Mouse (Mus musculus) liver, adult 2 months (tissue): Measurements from ENCODE around the gene Mybpc2. TPM values are rescaled to one million over a fixed set of nuclear protein-coding genes. Genes with fewer than 3 reads are reported as not detected.
A peak's percentile ranks its signal among the peaks of the same experiment; 100 is the strongest.

ENCODE experiments used
- DNase-seq: peaks from one replicate; pipeline ENCODE4 v3.0.0-alpha.2; 2011; ENCODE audit warnings: low read depth, low spot score; ENCODE audit errors: extremely low read depth
- H3K27ac ChIP-seq: fragments of 200-500 bp; replicated peaks from 2 replicates; pipeline ENCODE4 v1.5.1; 2012; ENCODE audit warnings: low read depth, mild to moderate bottlenecking, control low read depth, inconsistent platforms, low read length; ENCODE audit not compliant: insufficient read depth
- H3K27me3 ChIP-seq: fragments of 200-500 bp; 2 replicates; pipeline ENCODE4 v1.6.1; 2012; ENCODE audit warnings: mild to moderate bottlenecking, moderate library complexity, low read length, inconsistent platforms; ENCODE audit not compliant: control insufficient read depth, insufficient read depth
- H3K36me3 ChIP-seq: fragments of 200-500 bp; 2 replicates; pipeline ENCODE4 v1.6.1; 2012; ENCODE audit warnings: low read length, inconsistent platforms; ENCODE audit not compliant: control insufficient read depth, insufficient read depth
- H3K4me1 ChIP-seq: fragments of 200-500 bp; 2 replicates; pipeline ENCODE4 v1.6.1; 2011; ENCODE audit warnings: low read length; ENCODE audit not compliant: control insufficient read depth, insufficient read depth
- H3K4me3 ChIP-seq: fragments of 200-500 bp; 2 replicates; pipeline ENCODE4 v1.5.1; 2011; ENCODE audit warnings: low read depth, mild to moderate bottlenecking, control low read depth, low read length, moderate library complexity; ENCODE audit not compliant: insufficient read depth
- H3K79me2 ChIP-seq: fragments of 200-500 bp; 2 replicates; pipeline ENCODE4 v1.6.1; 2012; ENCODE audit warnings: inconsistent platforms, mild to moderate bottlenecking, low read length, moderate library complexity; ENCODE audit not compliant: control insufficient read depth, insufficient read depth
- H3K9ac ChIP-seq: fragments of 200-500 bp; 2 replicates; pipeline ENCODE4 v1.6.1; 2012; ENCODE audit warnings: low read depth, mild to moderate bottlenecking, control low read depth, inconsistent platforms, low read length
- CTCF ChIP-seq: fragments of 200-500 bp; IDR thresholded peaks from 2 replicates; pipeline ENCODE4 v1.5.1; 2011; ENCODE audit warnings: low read depth, low read length, control low read depth
- POLR2A ChIP-seq: fragments of 200-500 bp; IDR thresholded peaks from 2 replicates; pipeline ENCODE4 v1.6.1; 2011; ENCODE audit warnings: low read length, control low read depth; ENCODE audit not compliant: insufficient read depth; ENCODE audit errors: extremely low read depth
- WGBS: fragments of 180-500 bp; shearing (Covaris S2); methylation state at CpG from one replicate; pipeline ENCODE4 v1.1.7; 2018; 5-methylcytosine and 5-hydroxymethylcytosine counted together
- polyA plus RNA-seq: library from polyadenylated mRNA; depleted of rRNA; stranded (reverse); fragments of >200 nt; gene quantifications from 2 replicates; pipeline ENCODE4 v1.2.3, GENCODE M21; 2012
- total RNA-seq: library from RNA; depleted of rRNA; stranded (reverse); fragments of >200 nt; gene quantifications from 2 replicates; pipeline ENCODE4 v1.2.3, GENCODE M21; 2014

Gene Mybpc2
- total and polyA plus RNA-seq, 2 experiments, result 0.55 TPM; not detected in 1

- DNase-seq, result no peak
- TF ChIP-seq CTCF, result no peak
- no peak for TF ChIP-seq POLR2A
- WGBS, result 83% methylated on average over 4 of the region's 4 CpGs
- Histone ChIP-seq H3K27me3 (no peaks in the 10 kb centered on the region), H3K79me2 (no peaks in the 10 kb centered on the region), H3K36me3 (no peaks in the 10 kb centered on the region), H3K4me3 (no peak within 1 kb of the TSS), H3K27ac (no peak within 1 kb of the TSS), H3K4me1 (no peaks in the 10 kb centered on the region), H3K9ac (no peak within 1 kb of the TSS)
Observed at GRCm38 (mm10) chr7:44531946-44532732, 7.7 kb upstream of the Mybpc2 start, which contains the start of gene Spib. Gene Spib, minus strand, starts transcription at chr7:44532071.

- H3K36me3 ChIP-seq, result no peaks in the 10 kb centered on the region
- TF ChIP-seq POLR2A (no peak), CTCF (no peak)
- H3K27ac ChIP-seq, result no peak overlapping the region
- H3K4me1 ChIP-seq, result no peaks in the 10 kb centered on the region
- DNase-seq, result no peak
- no peak overlapping the region for H3K4me3 ChIP-seq
- H3K9ac ChIP-seq, result no peak overlapping the region
- 60% methylated on average over 5 of the region's 5 CpGs for whole genome bisulfite sequencing
- H3K79me2 ChIP-seq, result no peaks in the 10 kb centered on the region
- no peaks in the 10 kb centered on the region for H3K27me3 ChIP-seq
Observed at GRCm38 (mm10) chr7:44531207-44531606, 6.8 kb upstream of the Mybpc2 start.

GRCm38 (mm10) chr7:44530507-44530906 is 6.1 kb upstream of the Mybpc2 start:
- no peak for DNase-seq
- WGBS, result 78% methylated on average over 3 of the region's 3 CpGs
- H3K9ac ChIP-seq, result no peak overlapping the region
- H3K4me3 ChIP-seq, result no peak overlapping the region
- H3K27ac ChIP-seq, result no peak overlapping the region
- H3K79me2 ChIP-seq, result no peaks in the 10 kb centered on the region
- H3K36me3 ChIP-seq, result no peaks in the 10 kb centered on the region
- no peaks in the 10 kb centered on the region for H3K4me1 ChIP-seq
- no peak for TF ChIP-seq CTCF
- no peak for TF ChIP-seq POLR2A
- H3K27me3 ChIP-seq, result no peaks in the 10 kb centered on the region

DNA sequence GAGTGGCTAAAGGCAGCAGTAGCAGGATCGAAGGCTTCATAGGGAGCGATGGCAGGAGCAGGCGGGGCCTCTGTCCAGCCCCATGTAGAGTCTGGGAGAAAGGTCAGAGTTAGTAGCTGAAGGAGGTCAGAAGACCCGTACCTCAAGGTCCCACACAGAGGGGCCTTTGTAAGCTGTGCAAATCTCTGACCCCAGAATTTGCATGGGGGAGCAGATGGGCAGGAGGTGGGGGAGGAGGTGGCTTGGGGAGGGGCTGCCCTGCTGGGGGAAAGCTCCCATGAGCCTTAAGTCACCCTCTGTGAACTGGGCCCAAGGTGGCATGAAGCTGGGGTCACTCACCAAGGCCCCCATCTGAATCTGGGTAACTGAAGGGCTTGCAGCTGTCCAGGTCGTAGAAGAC is 5.1 kb upstream of the Mybpc2 start:
- 76% methylated on average over 5 of the region's 5 CpGs for WGBS
- no peaks in the 10 kb centered on the region for H3K36me3 ChIP-seq
- TF ChIP-seq CTCF (no peak), POLR2A (no peak)
- H3K4me1 ChIP-seq, result no peaks in the 10 kb centered on the region
- no peaks in the 10 kb centered on the region for H3K79me2 ChIP-seq
- H3K27ac ChIP-seq, result no peak overlapping the region
- no peak overlapping the region for H3K4me3 ChIP-seq
- no peak overlapping the region for H3K9ac ChIP-seq
- no peak for DNase-seq
- H3K27me3 ChIP-seq, result 0 out of 2 replicates have a peak, but pooled peaks cover 3% of the 10 kb centered on the region

DNA sequence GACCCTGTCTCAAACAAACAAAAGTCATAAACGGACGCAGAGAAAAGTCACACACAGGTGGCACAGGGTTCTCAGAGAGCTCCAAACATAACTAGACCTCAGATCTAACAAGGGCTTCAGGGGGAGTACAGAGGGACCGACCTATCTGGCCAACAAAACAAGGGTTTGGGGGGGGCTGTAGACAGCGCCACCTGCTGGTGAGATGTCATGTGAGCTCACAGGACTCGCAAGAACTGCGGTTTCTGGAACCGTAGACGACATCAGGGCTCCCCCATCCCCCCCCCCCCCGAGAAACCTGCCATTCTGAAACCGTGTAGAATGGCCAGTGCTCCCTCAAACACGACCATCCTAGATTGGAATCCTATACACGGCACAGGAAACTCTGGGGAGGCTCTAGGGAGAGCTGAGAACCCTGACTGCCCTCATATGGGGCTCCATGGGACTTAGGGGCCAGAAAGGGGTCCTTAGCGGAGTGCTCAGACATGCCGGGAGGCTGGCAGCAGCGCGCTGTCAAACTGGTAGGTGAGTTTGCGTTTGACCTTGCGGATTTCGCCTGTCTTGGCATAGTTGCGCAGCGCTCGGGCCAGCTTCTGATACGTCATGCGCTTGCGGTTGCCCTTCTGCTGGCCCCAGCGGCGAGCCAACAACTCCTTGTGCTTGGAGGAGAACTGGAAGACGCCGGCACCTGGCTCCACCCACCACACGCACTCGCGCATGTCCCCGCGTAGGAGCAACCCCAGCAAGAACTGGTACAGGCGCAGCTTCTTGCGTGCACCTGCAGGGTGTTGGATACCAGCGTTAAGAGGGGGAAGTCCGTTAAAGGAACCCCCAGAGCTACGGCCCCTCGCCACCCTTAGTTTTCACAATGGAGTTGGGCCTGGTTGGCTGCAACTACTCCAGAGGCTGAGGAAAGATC is 3.3 kb upstream of the Mybpc2 start:
- no peak overlapping the region for H3K27ac ChIP-seq
- H3K4me3 ChIP-seq, result peak overlapping the region; percentile 46
- 9% methylated on average over 40 of the region's 40 CpGs for WGBS
- H3K27me3 ChIP-seq, result 0 out of 2 replicates have a peak, but pooled peaks cover 3% of the 10 kb centered on the region
- H3K4me1 ChIP-seq, result no peaks in the 10 kb centered on the region
- no peaks in the 10 kb centered on the region for H3K36me3 ChIP-seq
- no peak for TF ChIP-seq POLR2A
- TF ChIP-seq CTCF, result peak; percentile 84
- DNase-seq, result peak; percentile 60
- H3K9ac ChIP-seq, result peak overlapping the region; percentile 40
- H3K79me2 ChIP-seq, result no peaks in the 10 kb centered on the region
